Mouse (Mus musculus): Measurements from ENCODE around the gene Tmem222. TPM values are rescaled to one million over a fixed set of nuclear protein-coding genes. Genes with fewer than 3 reads are reported as not detected.

Tmem222 gene
- polyA plus RNA-seq, 1 experiment, result 66.9 TPM

GRCm38 (mm10) chr4:133235415-133235814 lies 42.2 kb downstream of the Tmem222 start:
- no peaks in the 10 kb centered on the region for H3K36me3 ChIP-seq (ENCODE audit: control insufficient read depth, insufficient read depth)
- TF ChIP-seq USF1 (IDR thresholded peaks at IDR 0.05; ENCODE audit: low read depth) (no peak), CEBPB (IDR thresholded peaks at IDR 0.05; ENCODE audit: insufficient read depth, poor library complexity, severe bottlenecking) (no peak), POLR2AphosphoS2 (IDR thresholded peaks at IDR 0.05; ENCODE audit: insufficient read length, low read depth) (no peak), TCF12 (IDR thresholded peaks at IDR 0.05; ENCODE audit: insufficient read depth, poor library complexity, severe bottlenecking) (no peak), MAX (IDR thresholded peaks at IDR 0.05; ENCODE audit: low read depth) (no peak)

GRCm38 (mm10) chr4:133234771-133235170 lies 42.8 kb downstream of the Tmem222 start:
- no peaks in the 10 kb centered on the region for H3K27me3 ChIP-seq (ENCODE audit: control insufficient read depth, insufficient read depth, insufficient read length)
- H3K4me3 ChIP-seq, result no peak overlapping the region
- TF ChIP-seq E2F4 (IDR thresholded peaks at IDR 0.05; ENCODE audit: insufficient read depth) (no peak), CEBPB (IDR thresholded peaks at IDR 0.05; ENCODE audit: insufficient read depth, poor library complexity, severe bottlenecking) (no peak)
- H3K4me2 ChIP-seq (ENCODE audit: low read depth), result no peak overlapping the region
- no peaks in the 10 kb centered on the region for H3K36me3 ChIP-seq (ENCODE audit: control insufficient read depth, insufficient read depth)
- H3ac ChIP-seq (ENCODE audit: control insufficient read depth, insufficient read length), result no peak overlapping the region
- no peaks in the 10 kb centered on the region for H3K79me2 ChIP-seq (ENCODE audit: control insufficient read depth, insufficient read depth)

More at GRCm38 (mm10) chr4:133235415-133235814, 42.2 kb downstream of the Tmem222 start:
- no peaks in the 10 kb centered on the region for H3K27me3 ChIP-seq (ENCODE audit: control insufficient read depth, insufficient read depth, insufficient read length)
- no peak overlapping the region for H3K4me2 ChIP-seq (ENCODE audit: low read depth)
- H3K79me2 ChIP-seq (ENCODE audit: control insufficient read depth, insufficient read depth), result no peaks in the 10 kb centered on the region
- H3ac ChIP-seq (ENCODE audit: control insufficient read depth, insufficient read length), result no peak overlapping the region
- no peak overlapping the region for H3K4me3 ChIP-seq

DNA sequence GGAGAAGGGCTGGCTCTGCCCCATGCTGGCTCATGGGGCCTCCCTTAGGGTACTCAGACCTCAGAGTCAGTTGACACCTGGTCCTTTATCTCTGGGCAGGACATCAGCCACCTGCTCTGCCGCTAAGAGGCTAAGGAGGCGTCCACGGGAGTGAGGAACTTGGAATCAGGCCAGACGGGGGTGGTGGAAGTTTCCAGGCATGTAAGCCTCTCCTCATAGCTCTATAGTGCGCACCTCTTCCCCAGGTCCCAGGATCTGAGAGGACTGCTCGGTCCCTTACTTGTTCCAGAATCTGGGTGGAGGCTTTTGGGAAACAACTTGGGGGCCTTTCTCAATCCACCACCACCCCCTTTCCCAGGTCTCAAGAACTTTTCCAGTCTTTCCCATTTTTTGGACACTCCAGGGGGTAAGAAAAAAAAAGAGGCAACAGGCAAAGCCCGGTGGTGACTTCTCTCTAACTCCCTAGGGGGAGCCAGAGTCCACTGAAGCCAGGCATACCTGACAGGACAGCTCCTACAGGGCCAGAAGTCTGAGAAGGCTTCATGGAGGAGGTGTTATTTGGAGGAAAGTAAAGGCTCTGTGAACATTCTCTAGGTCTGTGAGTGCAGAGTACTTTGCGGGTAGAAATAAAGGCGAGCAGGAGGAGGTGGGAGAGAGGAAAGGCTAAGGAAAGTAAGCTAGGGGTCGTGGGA lies 44.2 kb downstream of the Tmem222 start:
- Histone ChIP-seq H3ac (ENCODE audit: control insufficient read depth, insufficient read length) (no peak overlapping the region), H3K4me3 (no peak overlapping the region), H3K4me2 (ENCODE audit: low read depth) (no peak overlapping the region), H3K36me3 (ENCODE audit: control insufficient read depth, insufficient read depth) (no peaks in the 10 kb centered on the region), H3K79me2 (ENCODE audit: control insufficient read depth, insufficient read depth) (no peaks in the 10 kb centered on the region), H3K27me3 (ENCODE audit: control insufficient read depth, insufficient read depth, insufficient read length) (no peaks in the 10 kb centered on the region)
- TF ChIP-seq POLR2A (IDR thresholded peaks at IDR 0.05; ENCODE audit: insufficient read length, low read depth) (no peak), SRF (IDR thresholded peaks at IDR 0.05; ENCODE audit: control insufficient read depth, insufficient read length, low read depth) (no peak), TCF3 (IDR thresholded peaks at IDR 0.05; ENCODE audit: insufficient read length, low read depth) (no peak), MYOG (IDR thresholded peaks at IDR 0.05; ENCODE audit: control insufficient read depth in 1 of 3, insufficient read depth in 1 of 3, insufficient read length in 2 of 3, low read depth in 2 of 3) (no peak), CEBPB (IDR thresholded peaks at IDR 0.05; ENCODE audit: insufficient read depth, poor library complexity, severe bottlenecking) (no peak), MYOD1 (IDR thresholded peaks at IDR 0.05; ENCODE audit: control insufficient read depth in 1 of 3, insufficient read length in 2 of 3, low read depth in 2 of 3) (no peak), REST (IDR thresholded peaks at IDR 0.05; ENCODE audit: insufficient read depth, insufficient read length) (no peak), POLR2AphosphoS2 (IDR thresholded peaks at IDR 0.05; ENCODE audit: insufficient read length, low read depth) (no peak), E2F4 (IDR thresholded peaks at IDR 0.05; ENCODE audit: insufficient read depth) (no peak), TCF12 (IDR thresholded peaks at IDR 0.05; ENCODE audit: insufficient read depth, poor library complexity, severe bottlenecking) (no peak), MAX (IDR thresholded peaks at IDR 0.05; ENCODE audit: low read depth) (no peak), USF1 (IDR thresholded peaks at IDR 0.05; ENCODE audit: low read depth) (no peak)

DNA sequence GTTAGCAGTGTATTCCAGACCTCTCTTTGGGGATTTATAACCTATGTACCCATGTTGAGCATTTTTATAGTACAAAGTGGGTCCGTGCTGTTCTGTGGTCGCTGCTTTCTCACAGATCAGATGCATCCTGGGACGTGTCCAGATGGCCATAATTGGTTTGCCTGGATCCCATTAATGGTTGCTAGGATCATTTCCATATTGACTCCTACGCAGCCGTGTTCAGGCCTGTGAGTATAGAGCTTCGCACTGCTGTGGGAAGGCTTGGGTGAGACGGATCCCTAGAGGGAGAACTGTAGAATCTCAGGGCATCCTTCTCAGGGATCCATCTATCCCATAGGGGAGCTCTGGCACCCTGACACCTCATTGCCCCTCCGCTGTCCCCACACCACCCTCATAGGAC lies 48.0 kb downstream of the Tmem222 start:
- no peaks in the 10 kb centered on the region for H3K79me2 ChIP-seq (ENCODE audit: control insufficient read depth, insufficient read depth)
- no peak overlapping the region for H3ac ChIP-seq (ENCODE audit: control insufficient read depth, insufficient read length)
- H3K4me3 ChIP-seq, result no peak overlapping the region
- H3K4me2 ChIP-seq (ENCODE audit: low read depth), result no peak overlapping the region
- H3K27me3 ChIP-seq (ENCODE audit: control insufficient read depth, insufficient read depth, insufficient read length), result no peaks in the 10 kb centered on the region
- TF ChIP-seq E2F4 (IDR thresholded peaks at IDR 0.05; ENCODE audit: insufficient read depth) (no peak), REST (IDR thresholded peaks at IDR 0.05; ENCODE audit: insufficient read depth, insufficient read length) (no peak), POLR2A (IDR thresholded peaks at IDR 0.05; ENCODE audit: insufficient read length, low read depth) (no peak), CEBPB (IDR thresholded peaks at IDR 0.05; ENCODE audit: insufficient read depth, poor library complexity, severe bottlenecking) (no peak), MAX (IDR thresholded peaks at IDR 0.05; ENCODE audit: low read depth) (no peak), SRF (IDR thresholded peaks at IDR 0.05; ENCODE audit: control insufficient read depth, insufficient read length, low read depth) (no peak), MYOD1 (IDR thresholded peaks at IDR 0.05; ENCODE audit: control insufficient read depth in 1 of 3, insufficient read length in 2 of 3, low read depth in 2 of 3) (no peak), MYOG (IDR thresholded peaks at IDR 0.05; ENCODE audit: control insufficient read depth in 1 of 3, insufficient read depth in 1 of 3, insufficient read length in 2 of 3, low read depth in 2 of 3) (no peak), USF1 (IDR thresholded peaks at IDR 0.05; ENCODE audit: low read depth) (no peak), TCF3 (IDR thresholded peaks at IDR 0.05; ENCODE audit: insufficient read length, low read depth) (no peak), POLR2AphosphoS2 (IDR thresholded peaks at IDR 0.05; ENCODE audit: insufficient read length, low read depth) (no peak), TCF12 (IDR thresholded peaks at IDR 0.05; ENCODE audit: insufficient read depth, poor library complexity, severe bottlenecking) (no peak)
- no peaks in the 10 kb centered on the region for H3K36me3 ChIP-seq (ENCODE audit: control insufficient read depth, insufficient read depth)

DNA sequence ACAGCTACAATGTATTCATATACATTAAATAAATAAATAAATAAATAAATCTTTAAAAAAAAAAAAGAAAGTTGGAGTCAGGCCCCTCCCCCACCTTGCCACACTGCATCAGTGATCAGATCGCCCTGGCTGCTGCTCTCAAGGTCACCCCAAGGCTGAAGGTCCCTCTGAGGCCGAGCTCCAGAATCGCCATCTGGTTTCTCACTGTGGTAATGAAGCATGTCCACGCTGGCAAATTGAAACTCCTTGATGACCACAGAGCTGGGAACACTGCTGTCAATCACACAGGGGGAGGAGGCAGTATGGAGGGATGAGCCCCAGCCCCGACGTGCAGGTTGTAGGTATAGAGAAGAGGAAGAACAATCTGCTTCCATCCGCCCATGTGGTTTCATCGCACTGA lies 50.0 kb downstream of the Tmem222 start:
- Histone ChIP-seq H3K4me2 (ENCODE audit: low read depth) (no peak overlapping the region), H3ac (ENCODE audit: control insufficient read depth, insufficient read length) (no peak overlapping the region), H3K4me3 (no peak overlapping the region), H3K27me3 (ENCODE audit: control insufficient read depth, insufficient read depth, insufficient read length) (peaks cover 8% of the 10 kb centered on the region), H3K36me3 (ENCODE audit: control insufficient read depth, insufficient read depth) (no peaks in the 10 kb centered on the region), H3K79me2 (ENCODE audit: control insufficient read depth, insufficient read depth) (no peaks in the 10 kb centered on the region)
- TF ChIP-seq REST (IDR thresholded peaks at IDR 0.05; ENCODE audit: insufficient read depth, insufficient read length) (no peak), MYOG (IDR thresholded peaks at IDR 0.05; ENCODE audit: control insufficient read depth in 1 of 3, insufficient read depth in 1 of 3, insufficient read length in 2 of 3, low read depth in 2 of 3) (no peak), TCF3 (IDR thresholded peaks at IDR 0.05; ENCODE audit: insufficient read length, low read depth) (no peak), MYOD1 (IDR thresholded peaks at IDR 0.05; ENCODE audit: control insufficient read depth in 1 of 3, insufficient read length in 2 of 3, low read depth in 2 of 3) (no peak), USF1 (IDR thresholded peaks at IDR 0.05; ENCODE audit: low read depth) (no peak), MAX (IDR thresholded peaks at IDR 0.05; ENCODE audit: low read depth) (no peak), TCF12 (IDR thresholded peaks at IDR 0.05; ENCODE audit: insufficient read depth, poor library complexity, severe bottlenecking) (no peak), SRF (IDR thresholded peaks at IDR 0.05; ENCODE audit: control insufficient read depth, insufficient read length, low read depth) (no peak), POLR2AphosphoS2 (IDR thresholded peaks at IDR 0.05; ENCODE audit: insufficient read length, low read depth) (no peak), E2F4 (IDR thresholded peaks at IDR 0.05; ENCODE audit: insufficient read depth) (no peak), CEBPB (IDR thresholded peaks at IDR 0.05; ENCODE audit: insufficient read depth, poor library complexity, severe bottlenecking) (no peak), POLR2A (IDR thresholded peaks at IDR 0.05; ENCODE audit: insufficient read length, low read depth) (no peak)
